Mouse (Mus musculus): ENCODE data around the gene Sash3. TPM values are rescaled to one million over a fixed set of nuclear protein-coding genes. Genes with fewer than 3 reads are reported as not detected.
A peak's percentile ranks its signal among the peaks of the same experiment; 100 is the strongest.

Gene Sash3
- 1.0 and 1.4 TPM in 2 replicates for polyA plus RNA-seq (2016; fragmentation: Nextera tagmentation; extraction: Ambion mirVana)

- WGBS, result 83% methylated on average over 4 of the region's 4 CpGs
- Histone ChIP-seq H3K27ac (no peak within 1 kb of the TSS), H3K9me3 (no peaks in the 10 kb centered on the region), H3K4me1 (peaks cover 7% of the 10 kb centered on the region; the same call in 1 of the 2 replicates), H3K36me3 (replicated peaks) (no peaks in the 10 kb centered on the region), H3K4me3 (no peak within 1 kb of the TSS), H3K27me3 (ENCODE audit: poor library complexity, severe bottlenecking) (peaks cover 10% of the 10 kb centered on the region)
- no peak for DNase-seq (ENCODE audit: extremely low spot score, low spot score)
Observed at GRCm38 (mm10) chrX:48146262-48146661, at the start of gene Sash3. Gene Sash3, plus strand, starts transcription at chrX:48146436.

GRCm38 (mm10) chrX:48096580-48096979, 49.7 kb upstream of the Sash3 start:
- Histone ChIP-seq H3K9me3 (no peaks in the 10 kb centered on the region), H3K4me1 (no peaks in the 10 kb centered on the region), H3K36me3 (replicated peaks) (no peaks in the 10 kb centered on the region), H3K27ac (no peak overlapping the region), H3K4me3 (no peak overlapping the region), H3K27me3 (ENCODE audit: poor library complexity, severe bottlenecking) (no peaks in the 10 kb centered on the region; the same call in 1 of the 2 replicates)
- WGBS, result 88% methylated on average over 8 of the region's 8 CpGs
- no peak for DNase-seq (ENCODE audit: extremely low spot score, low spot score)

- no peaks in the 10 kb centered on the region; the same call in 1 of the 2 replicates for H3K27me3 ChIP-seq (ENCODE audit: poor library complexity, severe bottlenecking)
- H3K27ac ChIP-seq, result no peak overlapping the region
- H3K36me3 ChIP-seq (replicated peaks), result no peaks in the 10 kb centered on the region
- WGBS, result 84% methylated on average over 9 of the region's 9 CpGs
- DNase-seq (ENCODE audit: extremely low spot score, low spot score), result no peak
- H3K4me1 ChIP-seq, result no peaks in the 10 kb centered on the region
- no peak overlapping the region for H3K4me3 ChIP-seq
- H3K9me3 ChIP-seq, result no peaks in the 10 kb centered on the region
Observed at GRCm38 (mm10) chrX:48098470-48099129, 47.6 kb upstream of the Sash3 start.

GRCm38 (mm10) chrX:48099871-48100270, 46.4 kb upstream of the Sash3 start:
- H3K4me3 ChIP-seq, result no peak overlapping the region
- H3K9me3 ChIP-seq, result no peaks in the 10 kb centered on the region
- H3K27me3 ChIP-seq (ENCODE audit: poor library complexity, severe bottlenecking), result no peaks in the 10 kb centered on the region; the same call in 1 of the 2 replicates
- no peak overlapping the region for H3K27ac ChIP-seq
- DNase-seq (ENCODE audit: extremely low spot score, low spot score), result no peak
- WGBS, result 26% methylated on average over 1 of the region's 1 CpGs
- no peaks in the 10 kb centered on the region for H3K36me3 ChIP-seq (replicated peaks)
- H3K4me1 ChIP-seq, result no peaks in the 10 kb centered on the region

GRCm38 (mm10) chrX:48103256-48103655, 43.0 kb upstream of the Sash3 start:
- H3K36me3 ChIP-seq (replicated peaks), result no peaks in the 10 kb centered on the region
- DNase-seq (ENCODE audit: extremely low spot score, low spot score), result no peak
- H3K27me3 ChIP-seq (ENCODE audit: poor library complexity, severe bottlenecking), result no peaks in the 10 kb centered on the region; the same call in 1 of the 2 replicates
- H3K4me1 ChIP-seq, result 0 out of 2 replicates have a peak, but pooled peaks cover 2% of the 10 kb centered on the region
- 84% methylated on average over 3 of the region's 3 CpGs for WGBS
- H3K4me3 ChIP-seq, result no peak overlapping the region
- no peak overlapping the region for H3K27ac ChIP-seq
- H3K9me3 ChIP-seq, result no peaks in the 10 kb centered on the region

GRCm38 (mm10) chrX:48104736-48105441, 41.3 kb upstream of the Sash3 start:
- no peak overlapping the region for H3K27ac ChIP-seq
- no peak overlapping the region for H3K4me3 ChIP-seq
- peaks cover 4% of the 10 kb centered on the region; the same call in 1 of the 2 replicates for H3K27me3 ChIP-seq (ENCODE audit: poor library complexity, severe bottlenecking)
- H3K4me1 ChIP-seq, result 0 out of 2 replicates have a peak, but pooled peaks cover 5% of the 10 kb centered on the region
- H3K9me3 ChIP-seq, result no peaks in the 10 kb centered on the region
- no peaks in the 10 kb centered on the region for H3K36me3 ChIP-seq (replicated peaks)
- 86% methylated on average over 7 of the region's 7 CpGs for WGBS
- no peak for DNase-seq (ENCODE audit: extremely low spot score, low spot score)

GRCm38 (mm10) chrX:48106226-48106625, 40.0 kb upstream of the Sash3 start:
- no peak for DNase-seq (ENCODE audit: extremely low spot score, low spot score)
- WGBS, result 96% methylated on average over 3 of the region's 3 CpGs
- Histone ChIP-seq H3K36me3 (replicated peaks) (no peaks in the 10 kb centered on the region), H3K9me3 (no peaks in the 10 kb centered on the region), H3K4me3 (no peak overlapping the region), H3K27me3 (ENCODE audit: poor library complexity, severe bottlenecking) (peaks cover 4% of the 10 kb centered on the region; the same call in 1 of the 2 replicates), H3K4me1 (0 out of 2 replicates have a peak, but pooled peaks cover 5% of the 10 kb centered on the region), H3K27ac (no peak overlapping the region)

GRCm38 (mm10) chrX:48108394-48109315, 37.6 kb upstream of the Sash3 start, which contains the start of gene Xpnpep2:
Gene Xpnpep2, plus strand, starts transcription at chrX:48108725.
- H3K4me1 ChIP-seq, result 0 out of 2 replicates have a peak, but pooled peaks cover 5% of the 10 kb centered on the region
- peaks cover 4% of the 10 kb centered on the region; the same call in 1 of the 2 replicates for H3K27me3 ChIP-seq (ENCODE audit: poor library complexity, severe bottlenecking)
- 68% methylated on average over 6 of the region's 6 CpGs for WGBS
- H3K36me3 ChIP-seq (replicated peaks), result no peaks in the 10 kb centered on the region
- peak; percentile 30 for DNase-seq (ENCODE audit: extremely low spot score, low spot score)
- H3K4me3 ChIP-seq, result no peak within 1 kb of the TSS
- H3K27ac ChIP-seq, result peak within 1 kb of the TSS; percentile 35
- H3K9me3 ChIP-seq, result no peaks in the 10 kb centered on the region

GRCm38 (mm10) chrX:48109316-48109655, 37.0 kb upstream of the Sash3 start:
- Histone ChIP-seq H3K4me3 (no peak overlapping the region), H3K27ac (no peak overlapping the region), H3K27me3 (ENCODE audit: poor library complexity, severe bottlenecking) (peaks cover 4% of the 10 kb centered on the region; the same call in 1 of the 2 replicates), H3K9me3 (no peaks in the 10 kb centered on the region), H3K36me3 (replicated peaks) (no peaks in the 10 kb centered on the region), H3K4me1 (0 out of 2 replicates have a peak, but pooled peaks cover 5% of the 10 kb centered on the region)
- WGBS, result 89% methylated on average over 3 of the region's 3 CpGs
- DNase-seq (ENCODE audit: extremely low spot score, low spot score), result no peak

GRCm38 (mm10) chrX:48119294-48119693, 26.9 kb upstream of the Sash3 start:
- H3K27ac ChIP-seq, result no peak overlapping the region
- no peaks in the 10 kb centered on the region; the same call in 1 of the 2 replicates for H3K27me3 ChIP-seq (ENCODE audit: poor library complexity, severe bottlenecking)
- peaks cover 2% of the 10 kb centered on the region; the same call in 1 of the 2 replicates for H3K4me1 ChIP-seq

GRCm38 (mm10) chrX:48124132-48125071, 21.8 kb upstream of the Sash3 start:
- Histone ChIP-seq H3K36me3 (replicated peaks) (no peaks in the 10 kb centered on the region), H3K27ac (no peak overlapping the region), H3K4me1 (peaks cover 21% of the 10 kb centered on the region), H3K4me3 (peak overlapping the region; percentile 10; the same call in 1 of the 2 replicates), H3K9me3 (no peaks in the 10 kb centered on the region), H3K27me3 (ENCODE audit: poor library complexity, severe bottlenecking) (0 out of 2 replicates have a peak, but pooled peaks cover 6% of the 10 kb centered on the region)
- DNase-seq (ENCODE audit: extremely low spot score, low spot score), result peak; percentile 45
- WGBS, result 30% methylated on average over 17 of the region's 17 CpGs

More at GRCm38 (mm10) chrX:48119294-48119693, 26.9 kb upstream of the Sash3 start:
- no peaks in the 10 kb centered on the region for H3K9me3 ChIP-seq
- H3K4me3 ChIP-seq, result no peak overlapping the region
- H3K36me3 ChIP-seq (replicated peaks), result no peaks in the 10 kb centered on the region
- no peak for DNase-seq (ENCODE audit: extremely low spot score, low spot score)
